Mouse (Mus musculus) G1E (cell line): ENCODE data around the gene Ankrd35. TPM values are rescaled to one million over a fixed set of nuclear protein-coding genes. Genes with fewer than 3 reads are reported as not detected.

Experiments used
- ATAC-seq: 2 replicates; pipeline ENCODE4 v1.8.0; 2016; ENCODE audit warnings: mild to moderate bottlenecking; ENCODE audit not compliant: insufficient number of reproducible peaks, poor library complexity, low FRiP score, severe bottlenecking; ENCODE audit errors: extremely low read depth
- DNase-seq: peaks from one replicate; pipeline ENCODE4 v3.0.0; 2012; ENCODE audit warnings: low spot score
- H3K27me3 ChIP-seq: 2 replicates; pipeline ENCODE4 v1.6.1; 2012; ENCODE audit warnings: mild to moderate bottlenecking, low read length, inconsistent platforms; ENCODE audit not compliant: insufficient read depth
- H3K36me3 ChIP-seq: replicated peaks from 2 replicates; pipeline ENCODE3; 2012; ENCODE audit warnings: mild to moderate bottlenecking, inconsistent platforms
- H3K4me1 ChIP-seq: 2 replicates; pipeline ENCODE4 v1.6.1; 2012; ENCODE audit warnings: low read depth, low read length, inconsistent platforms, mixed read lengths; ENCODE audit not compliant: insufficient read depth
- H3K4me3 ChIP-seq: 2 replicates; pipeline ENCODE4 v1.5.1; 2012; ENCODE audit warnings: low read depth, mild to moderate bottlenecking, inconsistent platforms, low read length, moderate library complexity, mixed read lengths
- H3K9me3 ChIP-seq: replicated peaks from 2 replicates; pipeline ENCODE4 v1.6.1; 2012; ENCODE audit warnings: inconsistent platforms
- CTCF ChIP-seq: IDR thresholded peaks from 2 replicates; pipeline ENCODE4 v1.5.1; 2012; ENCODE audit warnings: low read depth, low read length, inconsistent platforms, mixed read lengths
- GATA1 ChIP-seq: IDR thresholded peaks from 2 replicates; pipeline ENCODE4 v1.6.1; 2012; ENCODE audit warnings: borderline replicate concordance, low read length, inconsistent platforms, mixed read lengths
- GATA2 ChIP-seq: IDR thresholded peaks from 2 replicates; pipeline ENCODE4 v1.6.1; 2012; ENCODE audit warnings: low read depth, low read length, inconsistent platforms, borderline replicate concordance
- POLR2AphosphoS5 ChIP-seq: IDR thresholded peaks from 2 replicates; pipeline ENCODE4 v1.6.1; 2012; ENCODE audit warnings: low read depth, low read length, inconsistent platforms; ENCODE audit not compliant: insufficient replicate concordance
- TAL1 ChIP-seq: conservative IDR thresholded peaks from 2 replicates; pipeline ENCODE4 v1.6.1; 2012; ENCODE audit warnings: low read depth, low read length, inconsistent platforms, mixed read lengths
- polyA plus RNA-seq: library from polyadenylated mRNA; stranded (reverse); fragments of >175 nt; gene quantifications from 2 replicates; pipeline ENCODE4 v1.2.3, GENCODE M21; 2012
- total RNA-seq, 2 experiments: library from RNA; stranded (forward) in 1 of 2; stranded (reverse) in 1 of 2; fragments of 200-1000 nt in 1 of 2; fragments of >200 nt in 1 of 2; fragmentation: Nextera tagmentation in 1 of 2; gene quantifications; 2 replicates each; pipeline ENCODE4 v1.2.3; 2014 to 2017

The Ankrd35 gene
- total and polyA plus RNA-seq, 3 experiments = not detected

- peaks cover 36% of the 10 kb centered on the region for H3K36me3 ChIP-seq
- ATAC-seq = no peak
- peaks cover 44% of the 10 kb centered on the region for H3K4me1 ChIP-seq
- TF ChIP-seq GATA1 = no peak
- no peak for TF ChIP-seq TAL1
- TF ChIP-seq POLR2AphosphoS5 = no peak
- TF ChIP-seq CTCF = no peak
- TF ChIP-seq GATA2 = no peak
- H3K27me3 ChIP-seq = no peaks in the 10 kb centered on the region
- peak overlapping the region; percentile 99 for H3K4me3 ChIP-seq
- H3K9me3 ChIP-seq = no peaks in the 10 kb centered on the region
- DNase-seq = peak; percentile 18
Measured at GRCm38 (mm10) chr3:96727828-96728633, 58.1 kb downstream of the Ankrd35 start.

DNA sequence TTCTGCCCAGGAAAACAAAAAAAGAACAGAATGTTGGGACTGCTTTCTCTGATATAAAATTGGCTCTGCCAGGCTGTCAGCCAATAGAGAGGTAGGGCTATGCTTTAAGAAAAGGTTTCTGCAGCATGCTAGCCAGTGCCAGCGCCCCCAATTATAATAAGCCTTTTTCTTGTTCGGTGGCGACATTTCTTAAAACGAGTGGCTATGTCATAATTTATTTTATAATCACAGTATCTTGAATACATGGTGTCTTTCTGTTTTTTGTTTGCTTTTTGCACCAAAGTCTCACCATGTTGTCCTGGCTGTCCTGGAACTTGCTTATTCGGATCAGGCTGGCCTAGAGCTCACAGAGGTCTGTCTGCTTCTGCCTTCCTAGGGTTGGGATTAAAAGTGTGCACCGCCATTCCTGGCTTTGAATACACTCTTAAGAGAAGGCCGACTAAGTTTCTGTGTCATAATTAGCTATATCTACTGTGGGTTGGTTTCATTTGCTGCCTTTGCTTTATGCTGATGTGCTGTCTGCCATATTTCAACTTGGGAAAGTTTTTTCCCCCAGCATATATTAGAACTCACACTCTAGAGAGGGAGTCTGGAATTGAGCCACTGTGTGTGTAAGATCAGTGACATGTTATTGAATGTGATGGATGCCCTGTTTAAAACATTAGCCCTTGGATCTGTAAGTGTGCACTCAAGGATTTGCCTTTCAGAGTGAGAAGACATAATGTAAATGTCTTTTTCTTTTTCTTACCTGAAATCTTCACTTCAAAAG is 58.9 kb downstream of the Ankrd35 start:
- ATAC-seq (no peak), DNase-seq (no peak)
- peak overlapping the region; percentile 99; the same call in 1 of the 2 replicates for H3K4me3 ChIP-seq
- no peaks in the 10 kb centered on the region for H3K9me3 ChIP-seq
- no peaks in the 10 kb centered on the region for H3K27me3 ChIP-seq
- TF ChIP-seq GATA1 = no peak
- no peak for TF ChIP-seq CTCF
- no peak for TF ChIP-seq GATA2
- no peak for TF ChIP-seq POLR2AphosphoS5
- no peak for TF ChIP-seq TAL1
- peaks cover 28% of the 10 kb centered on the region for H3K36me3 ChIP-seq
- H3K4me1 ChIP-seq = peaks cover 37% of the 10 kb centered on the region

- ATAC-seq (no peak), DNase-seq (no peak)
- Histone ChIP-seq H3K4me1 (peaks cover 39% of the 10 kb centered on the region), H3K36me3 (peaks cover 25% of the 10 kb centered on the region), H3K4me3 (no peak overlapping the region), H3K27me3 (no peaks in the 10 kb centered on the region), H3K9me3 (no peaks in the 10 kb centered on the region)
- TF ChIP-seq POLR2AphosphoS5 = no peak
- no peak for TF ChIP-seq TAL1
- TF ChIP-seq CTCF = no peak
- no peak for TF ChIP-seq GATA1
- no peak for TF ChIP-seq GATA2
Measured at GRCm38 (mm10) chr3:96729403-96729784, 59.5 kb downstream of the Ankrd35 start.

- Histone ChIP-seq H3K36me3 (peaks cover 13% of the 10 kb centered on the region), H3K9me3 (no peaks in the 10 kb centered on the region), H3K4me3 (no peak overlapping the region), H3K27me3 (no peaks in the 10 kb centered on the region), H3K4me1 (peaks cover 38% of the 10 kb centered on the region)
- no peak for TF ChIP-seq GATA2
- no peak for TF ChIP-seq CTCF
- no peak for TF ChIP-seq GATA1
- TF ChIP-seq TAL1 = no peak
- no peak for TF ChIP-seq POLR2AphosphoS5
- DNase-seq = no peak
- ATAC-seq = no peak
Measured at GRCm38 (mm10) chr3:96730785-96731184, 60.9 kb downstream of the Ankrd35 start.

DNA sequence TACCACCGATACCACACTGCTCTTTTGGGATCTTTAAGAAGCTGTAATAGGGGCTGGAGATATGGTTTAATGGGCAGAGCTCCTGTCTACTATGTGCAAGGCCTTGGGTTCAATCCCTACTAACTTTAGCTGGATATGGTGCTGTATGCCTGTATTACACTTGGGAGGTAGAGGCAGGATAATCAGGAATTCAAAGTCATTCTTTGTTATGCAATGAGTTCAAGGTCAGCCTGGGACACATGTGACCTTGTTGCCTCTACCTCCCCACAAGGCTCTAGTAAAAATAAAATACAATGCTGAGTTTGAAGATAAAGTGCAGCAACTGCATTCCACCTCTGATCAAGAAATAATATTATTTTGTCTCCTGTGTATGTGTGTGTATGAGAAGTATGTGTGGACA is 64.1 kb downstream of the Ankrd35 start:
- no peaks in the 10 kb centered on the region for H3K27me3 ChIP-seq
- H3K4me3 ChIP-seq = no peak overlapping the region
- no peak for ATAC-seq
- H3K36me3 ChIP-seq = peaks cover 32% of the 10 kb centered on the region
- TF ChIP-seq CTCF = no peak
- no peak for TF ChIP-seq TAL1
- no peak for TF ChIP-seq POLR2AphosphoS5
- TF ChIP-seq GATA1 = no peak
- no peak for TF ChIP-seq GATA2
- no peak for DNase-seq
- peaks cover 26% of the 10 kb centered on the region for H3K4me1 ChIP-seq
- no peaks in the 10 kb centered on the region for H3K9me3 ChIP-seq

DNA sequence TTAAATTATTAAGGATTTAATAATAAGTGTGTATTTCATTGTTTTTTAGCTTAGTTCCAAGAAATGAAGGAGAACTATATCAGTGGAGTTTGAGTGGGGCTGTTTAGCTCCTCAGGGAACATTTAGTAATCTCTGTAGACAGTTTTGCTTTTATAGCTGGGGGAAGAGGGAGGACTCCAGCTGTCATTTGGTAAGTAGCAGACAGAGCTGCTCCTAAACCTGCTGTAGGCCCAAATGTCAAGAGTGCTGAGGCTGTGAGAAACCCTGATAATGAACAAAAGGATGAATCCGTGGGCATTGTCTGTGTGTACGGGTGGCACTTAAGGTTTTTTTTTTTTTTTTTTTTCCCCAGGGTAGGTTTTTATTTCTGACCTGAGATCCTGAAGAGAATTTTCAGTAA is 65.3 kb downstream of the Ankrd35 start:
- no peaks in the 10 kb centered on the region for H3K27me3 ChIP-seq
- H3K36me3 ChIP-seq = peaks cover 34% of the 10 kb centered on the region
- no peak overlapping the region for H3K4me3 ChIP-seq
- no peaks in the 10 kb centered on the region for H3K9me3 ChIP-seq
- ATAC-seq (no peak), DNase-seq (no peak)
- no peak for TF ChIP-seq GATA1
- TF ChIP-seq POLR2AphosphoS5 = no peak
- TF ChIP-seq TAL1 = no peak
- TF ChIP-seq CTCF = no peak
- TF ChIP-seq GATA2 = no peak
- H3K4me1 ChIP-seq = peaks cover 16% of the 10 kb centered on the region
